Mouse (Mus musculus) limb, embryonic 15.5 days (tissue): ENCODE data around the gene Slbp. TPM values are rescaled to one million over a fixed set of nuclear protein-coding genes. Genes with fewer than 3 reads are reported as not detected.

Experiments
- ATAC-seq: fragments of 200-750 bp; cut with Nextera tagmentation; 2 replicates; pipeline ENCODE4 v1.8.0; 2017; ENCODE audit warnings: low read depth, moderate TSS enrichment; ENCODE audit not compliant: insufficient number of reproducible peaks, low FRiP score, low TSS enrichment
- H3K27ac ChIP-seq: fragments of 300-500 bp; sonication (generic); 2 replicates; pipeline ENCODE4 v1.5.1; 2015; ENCODE audit warnings: moderate library complexity, mild to moderate bottlenecking, inconsistent platforms
- H3K27me3 ChIP-seq: fragments of 300-500 bp; sonication (generic); 2 replicates; pipeline ENCODE4 v1.6.1; 2015; ENCODE audit warnings: inconsistent platforms
- H3K36me3 ChIP-seq: fragments of 300-500 bp; sonication (generic); 2 replicates; pipeline ENCODE4 v1.6.1; 2015; ENCODE audit warnings: inconsistent platforms
- H3K4me1 ChIP-seq: fragments of 300-500 bp; sonication (generic); 2 replicates; pipeline ENCODE4 v1.6.1; 2015; ENCODE audit warnings: inconsistent platforms
- H3K4me2 ChIP-seq: fragments of 300-500 bp; sonication (generic); 2 replicates; pipeline ENCODE4 v1.6.1; 2015; ENCODE audit warnings: mild to moderate bottlenecking, inconsistent platforms
- H3K4me3 ChIP-seq: fragments of 300-500 bp; sonication (generic); 2 replicates; pipeline ENCODE4 v1.5.1; 2015; ENCODE audit warnings: mild to moderate bottlenecking, inconsistent platforms
- H3K9ac ChIP-seq: fragments of 300-500 bp; sonication (generic); 2 replicates; pipeline ENCODE4 v1.6.1; 2015; ENCODE audit warnings: inconsistent platforms
- H3K9me3 ChIP-seq: fragments of 300-500 bp; sonication (generic); 2 replicates; pipeline ENCODE4 v1.6.1; 2016; ENCODE audit warnings: inconsistent platforms
- WGBS: fragments of 180-500 bp; shearing (Covaris S2); methylation state at CpG from one replicate; pipeline ENCODE4 v1.1.7; 2015; 5-methylcytosine and 5-hydroxymethylcytosine counted together
- polyA plus RNA-seq: library from polyadenylated mRNA; unstranded; fragments of >200 nt; fragmentation: Nextera tagmentation; extraction: Ambion mirVana; gene quantifications from 2 replicates; pipeline ENCODE4 v1.2.1, GENCODE M21; 2015

Gene Slbp
- polyA plus RNA-seq, 1 experiment from 2014 or later = 206 TPM

GRCm38 (mm10) chr5:33689852-33690645 is 37.7 kb upstream of the Slbp start:
- Histone ChIP-seq H3K4me1 (peaks cover 55% of the 10 kb centered on the region), H3K4me3 (no peak overlapping the region), H3K27me3 (no peaks in the 10 kb centered on the region), H3K9me3 (no peaks in the 10 kb centered on the region), H3K9ac (no peak overlapping the region), H3K27ac (peak overlapping the region; percentile 65), H3K36me3 (no peaks in the 10 kb centered on the region), H3K4me2 (0 out of 2 replicates have a peak overlapping the region, but pooled peaks have one; percentile 3)
- ATAC-seq = no peak
- WGBS = 75% methylated on average over 11 of the region's 11 CpGs

- no peak overlapping the region for H3K4me3 ChIP-seq
- H3K4me2 ChIP-seq = 0 out of 2 replicates have a peak overlapping the region, but pooled peaks have one; percentile 3
- H3K9ac ChIP-seq = no peak overlapping the region
- peak overlapping the region; percentile 65 for H3K27ac ChIP-seq
- H3K9me3 ChIP-seq = no peaks in the 10 kb centered on the region
- WGBS = 43% methylated on average over 20 of the region's 20 CpGs
- H3K27me3 ChIP-seq = no peaks in the 10 kb centered on the region
- no peak for ATAC-seq
- peaks cover 55% of the 10 kb centered on the region for H3K4me1 ChIP-seq
- H3K36me3 ChIP-seq = no peaks in the 10 kb centered on the region
Observed at GRCm38 (mm10) chr5:33689221-33689844, 37.0 kb upstream of the Slbp start.

- no peak for ATAC-seq
- Histone ChIP-seq H3K36me3 (no peaks in the 10 kb centered on the region), H3K4me2 (no peak overlapping the region), H3K4me1 (peaks cover 51% of the 10 kb centered on the region), H3K9me3 (no peaks in the 10 kb centered on the region), H3K27ac (peak overlapping the region; percentile 65; the same call in 1 of the 2 replicates), H3K27me3 (no peaks in the 10 kb centered on the region), H3K4me3 (no peak overlapping the region), H3K9ac (no peak overlapping the region)
- 68% methylated on average over 14 of the region's 14 CpGs for WGBS
Observed at GRCm38 (mm10) chr5:33688278-33689220, 36.2 kb upstream of the Slbp start.

- WGBS = 86% methylated on average over 4 of the region's 4 CpGs
- no peak for ATAC-seq
Observed at GRCm38 (mm10) chr5:33687142-33687541, 34.8 kb upstream of the Slbp start.

GRCm38 (mm10) chr5:33684932-33685331 is 32.6 kb upstream of the Slbp start:
- no peak for ATAC-seq
- H3K9me3 ChIP-seq = no peaks in the 10 kb centered on the region
- no peaks in the 10 kb centered on the region for H3K27me3 ChIP-seq
- no peak overlapping the region for H3K4me2 ChIP-seq
- H3K27ac ChIP-seq = 0 out of 2 replicates have a peak overlapping the region, but pooled peaks have one; percentile 33
- H3K9ac ChIP-seq = no peak overlapping the region
- peaks cover 36% of the 10 kb centered on the region for H3K4me1 ChIP-seq
- no peak overlapping the region for H3K4me3 ChIP-seq
- WGBS = 77% methylated on average over 4 of the region's 4 CpGs
- H3K36me3 ChIP-seq = no peaks in the 10 kb centered on the region

More at GRCm38 (mm10) chr5:33687142-33687541, 34.8 kb upstream of the Slbp start:
- no peak overlapping the region for H3K4me2 ChIP-seq
- no peaks in the 10 kb centered on the region for H3K9me3 ChIP-seq
- H3K27ac ChIP-seq = no peak overlapping the region
- no peaks in the 10 kb centered on the region for H3K27me3 ChIP-seq
- H3K36me3 ChIP-seq = no peaks in the 10 kb centered on the region
- H3K4me1 ChIP-seq = peaks cover 38% of the 10 kb centered on the region
- H3K4me3 ChIP-seq = no peak overlapping the region
- H3K9ac ChIP-seq = no peak overlapping the region

- H3K4me1 ChIP-seq = peaks cover 28% of the 10 kb centered on the region
- no peaks in the 10 kb centered on the region for H3K36me3 ChIP-seq
- WGBS = 49% methylated on average over 7 of the region's 7 CpGs
- H3K27me3 ChIP-seq = no peaks in the 10 kb centered on the region
- no peak for ATAC-seq
- H3K4me2 ChIP-seq = no peak overlapping the region
- H3K4me3 ChIP-seq = no peak overlapping the region
- no peak overlapping the region for H3K27ac ChIP-seq
- no peaks in the 10 kb centered on the region for H3K9me3 ChIP-seq
- H3K9ac ChIP-seq = no peak overlapping the region
Observed at GRCm38 (mm10) chr5:33683897-33684652, 31.7 kb upstream of the Slbp start.

- H3K27ac ChIP-seq = no peak overlapping the region
- no peaks in the 10 kb centered on the region for H3K27me3 ChIP-seq
- ATAC-seq = no peak
- H3K9me3 ChIP-seq = no peaks in the 10 kb centered on the region
- no peaks in the 10 kb centered on the region for H3K36me3 ChIP-seq
- H3K9ac ChIP-seq = no peak overlapping the region
- H3K4me3 ChIP-seq = no peak overlapping the region
- H3K4me1 ChIP-seq = peaks cover 24% of the 10 kb centered on the region
- WGBS = 80% methylated on average over 4 of the region's 4 CpGs
- no peak overlapping the region for H3K4me2 ChIP-seq
Observed at GRCm38 (mm10) chr5:33682963-33683362, 30.6 kb upstream of the Slbp start.

GRCm38 (mm10) chr5:33681611-33682388 is 29.4 kb upstream of the Slbp start:
- no peak overlapping the region for H3K4me3 ChIP-seq
- 71% methylated on average over 15 of the region's 15 CpGs for WGBS
- H3K27ac ChIP-seq = peak overlapping the region; percentile 47
- no peaks in the 10 kb centered on the region for H3K36me3 ChIP-seq
- no peaks in the 10 kb centered on the region for H3K9me3 ChIP-seq
- no peak for ATAC-seq
- no peak overlapping the region for H3K4me2 ChIP-seq
- no peaks in the 10 kb centered on the region for H3K27me3 ChIP-seq
- no peak overlapping the region for H3K9ac ChIP-seq
- peaks cover 24% of the 10 kb centered on the region for H3K4me1 ChIP-seq

GRCm38 (mm10) chr5:33681044-33681443 is 28.7 kb upstream of the Slbp start:
- Histone ChIP-seq H3K4me3 (no peak overlapping the region), H3K9me3 (no peaks in the 10 kb centered on the region), H3K27me3 (no peaks in the 10 kb centered on the region), H3K27ac (peak overlapping the region; percentile 47; the same call in 1 of the 2 replicates), H3K4me2 (no peak overlapping the region), H3K36me3 (no peaks in the 10 kb centered on the region), H3K9ac (no peak overlapping the region), H3K4me1 (peaks cover 24% of the 10 kb centered on the region)
- ATAC-seq = no peak
- WGBS = 40% methylated on average over 3 of the region's 3 CpGs

- ATAC-seq = no peak
- H3K4me1 ChIP-seq = peaks cover 11% of the 10 kb centered on the region
- 77% methylated on average over 5 of the region's 5 CpGs for WGBS
Observed at GRCm38 (mm10) chr5:33678244-33678643, 25.9 kb upstream of the Slbp start.

More at GRCm38 (mm10) chr5:33678244-33678643, 25.9 kb upstream of the Slbp start:
- Histone ChIP-seq H3K4me3 (no peak overlapping the region), H3K27ac (no peak overlapping the region), H3K36me3 (peaks cover 1% of the 10 kb centered on the region), H3K4me2 (no peak overlapping the region), H3K27me3 (no peaks in the 10 kb centered on the region), H3K9me3 (no peaks in the 10 kb centered on the region), H3K9ac (no peak overlapping the region)
